Mouse (Mus musculus) Muller cell, postnatal 12 days (primary cell): Measurements from ENCODE around the gene Tle2.

Experiments
- DNase-seq: peaks from one replicate; pipeline ENCODE4 v3.0.0-alpha.2; 2015; ENCODE audit errors: inconsistent ontology term

Gene Tle2

GRCm38 (mm10) chr10:81553807-81554755 lies 20.3 kb upstream of the Tle2 start:
- no peak for DNase-seq

DNA sequence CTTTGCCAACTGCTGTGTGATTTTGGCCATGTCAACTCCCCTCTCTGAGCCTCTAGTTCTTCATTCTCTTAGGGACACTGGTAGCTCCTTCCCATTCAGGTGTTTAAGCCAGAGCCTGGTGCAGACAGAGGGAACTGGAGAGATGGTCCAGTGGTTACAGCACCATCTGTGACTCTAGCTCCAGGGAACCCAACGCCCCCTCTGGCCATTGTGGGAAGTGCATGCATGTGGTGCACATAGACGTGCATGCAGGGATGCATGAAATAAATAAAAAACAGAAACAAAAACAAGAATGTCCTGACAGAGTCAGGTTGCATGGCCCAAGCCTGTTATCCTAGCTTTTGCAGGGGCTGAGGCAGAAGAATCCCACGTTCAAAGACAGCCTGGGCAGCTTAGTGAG lies 18.1 kb upstream of the Tle2 start:
- DNase-seq = no peak

GRCm38 (mm10) chr10:81557491-81557890 lies 16.9 kb upstream of the Tle2 start:
- DNase-seq = no peak

GRCm38 (mm10) chr10:81559163-81559626 lies 15.2 kb upstream of the Tle2 start, which contains the start of gene Aes:
Aes (plus strand) TSS chr10:81559488.
- DNase-seq = peak; percentile 69

GRCm38 (mm10) chr10:81559627-81560539 lies 14.5 kb upstream of the Tle2 start:
- peak; percentile 65 for DNase-seq

- DNase-seq = no peak
These were observed 13.5 kb upstream of the Tle2 start for GRCm38 (mm10) chr10:81560719-81561459.

DNA sequence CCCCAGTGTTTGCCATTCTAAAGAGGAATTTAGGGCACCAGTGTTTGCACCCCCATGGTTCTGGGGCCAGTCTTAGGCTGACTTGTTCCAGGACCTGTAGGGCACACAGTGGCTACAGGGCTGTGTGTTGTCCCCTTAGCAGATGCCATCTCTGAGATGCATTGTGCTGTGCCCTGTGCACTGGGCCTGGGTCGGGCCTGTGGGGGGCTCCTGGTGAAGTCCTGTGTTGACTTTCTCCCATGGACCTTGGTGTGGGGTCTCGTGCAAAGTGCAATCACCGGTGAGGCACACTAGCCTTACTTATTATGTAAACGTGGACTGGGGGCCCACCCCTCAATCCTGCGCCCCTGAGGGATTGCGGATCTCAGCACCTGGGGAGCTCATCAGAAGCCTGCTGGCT lies 11.9 kb upstream of the Tle2 start:
- DNase-seq = no peak

GRCm38 (mm10) chr10:81563481-81563880 lies 10.9 kb upstream of the Tle2 start:
- no peak for DNase-seq

DNA sequence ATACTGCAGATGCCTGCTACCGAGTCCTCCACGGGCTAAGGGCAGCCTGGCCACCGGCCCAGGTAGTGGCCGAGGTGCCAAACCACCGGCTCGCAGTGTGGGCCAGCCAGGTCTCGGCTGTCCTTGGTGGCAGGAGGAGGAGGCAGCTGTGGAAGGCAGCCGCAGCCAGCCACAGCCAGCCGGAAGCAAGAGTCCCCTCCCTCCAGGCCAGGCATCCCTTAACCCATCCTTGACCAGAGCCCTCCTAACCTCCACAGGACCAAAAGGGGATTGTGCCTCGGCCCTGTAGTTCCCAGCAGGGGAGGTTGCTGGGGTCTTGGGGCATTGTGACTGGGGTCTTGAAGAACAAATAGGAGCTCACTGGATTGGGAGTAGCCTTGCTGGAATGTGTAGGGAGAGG lies 10.1 kb upstream of the Tle2 start:
- DNase-seq = peak; percentile 73

DNA sequence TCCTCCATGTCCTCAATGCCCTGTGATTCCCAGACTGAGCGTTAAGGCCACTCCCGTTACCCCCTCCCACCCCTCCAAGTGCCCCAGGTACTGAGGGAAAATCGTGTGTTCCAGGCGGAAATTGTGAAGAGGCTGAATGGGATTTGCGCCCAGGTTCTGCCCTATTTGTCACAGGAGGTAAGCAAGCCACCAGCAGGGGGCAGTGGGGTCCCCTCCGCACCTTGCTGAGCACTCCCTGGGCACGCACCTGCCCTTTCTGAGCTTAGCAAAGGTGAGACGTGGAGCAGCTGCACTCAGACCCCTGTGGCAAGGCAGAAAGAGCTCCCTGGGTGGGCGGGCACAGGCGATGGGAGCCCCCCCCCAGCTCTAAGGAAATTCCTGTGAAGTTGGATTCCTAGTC lies 9.6 kb upstream of the Tle2 start:
- DNase-seq = no peak

- no peak for DNase-seq
These were observed 8.8 kb upstream of the Tle2 start for GRCm38 (mm10) chr10:81565257-81566228.

GRCm38 (mm10) chr10:81568381-81569191 lies 5.8 kb upstream of the Tle2 start:
- no peak for DNase-seq

DNA sequence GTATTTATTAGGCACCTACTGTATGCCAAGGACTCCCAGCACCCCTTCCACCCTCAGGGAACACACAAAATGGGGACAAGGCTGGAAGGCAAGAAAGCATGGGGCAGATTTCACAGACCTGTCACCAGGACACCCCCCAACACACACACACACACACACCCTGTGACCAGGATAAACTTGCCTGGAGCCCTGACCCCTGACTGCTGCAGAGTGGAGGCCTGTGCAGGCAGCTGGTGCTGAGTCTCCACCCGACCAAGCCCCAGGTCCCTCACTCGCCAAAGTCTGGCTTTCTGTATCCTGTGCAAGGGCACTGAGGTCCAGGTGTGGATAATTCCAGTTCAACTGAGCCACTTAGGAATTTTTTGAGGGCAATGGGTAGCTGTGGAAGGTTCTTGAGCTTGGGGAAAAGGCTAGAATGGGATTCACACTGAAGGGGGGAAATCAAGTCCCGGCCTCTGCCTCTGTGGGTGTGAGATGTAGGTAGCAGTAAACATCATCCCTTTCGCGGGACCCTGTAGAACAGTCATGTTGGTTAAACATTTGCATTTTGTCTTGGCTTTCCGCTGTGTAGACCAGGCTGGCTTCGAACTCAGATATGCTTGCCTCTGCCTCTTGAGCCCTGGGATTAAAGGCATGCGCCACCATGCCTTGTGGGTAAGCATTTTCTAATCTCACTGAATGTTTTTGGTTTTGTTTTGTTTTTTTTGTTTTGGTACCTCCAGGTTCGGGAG lies 4.7 kb upstream of the Tle2 start:
- DNase-seq = no peak

GRCm38 (mm10) chr10:81570238-81570800 lies 4.0 kb upstream of the Tle2 start:
- no peak for DNase-seq

- DNase-seq = peak; percentile 98
These were observed 3.4 kb upstream of the Tle2 start for GRCm38 (mm10) chr10:81570831-81571500.

- peak; percentile 98 for DNase-seq
These were observed 2.9 kb upstream of the Tle2 start for GRCm38 (mm10) chr10:81571501-81571876.

GRCm38 (mm10) chr10:81572133-81572671 lies 2.2 kb upstream of the Tle2 start:
- no peak for DNase-seq

GRCm38 (mm10) chr10:81572975-81573374 lies 1.4 kb upstream of the Tle2 start:
- DNase-seq = no peak
